Mouse (Mus musculus) small intestine, adult 2 months (tissue): Measurements from ENCODE around the gene Ackr4.
A peak's percentile ranks its signal among the peaks of the same experiment; 100 is the strongest.

ENCODE experiments used
- CTCF ChIP-seq: fragments of 200-500 bp; IDR thresholded peaks from 2 replicates; pipeline ENCODE4 v1.5.1; 2012; ENCODE audit warnings: low read depth, mild to moderate bottlenecking, control low read depth, inconsistent platforms, low read length, moderate library complexity, mixed read lengths; ENCODE audit not compliant: insufficient replicate concordance, insufficient read length; ENCODE audit errors: extremely low read depth
- POLR2A ChIP-seq: fragments of 200-500 bp; IDR thresholded peaks from 2 replicates; pipeline ENCODE4 v1.6.1; 2012; ENCODE audit warnings: low read depth, mild to moderate bottlenecking, control low read depth, inconsistent platforms, low read length, moderate library complexity

- no peak for TF ChIP-seq POLR2A
- TF ChIP-seq CTCF = peak; percentile 58; the same call in 1 of the 2 replicates
Measured at GRCm38 (mm10) chr9:104144314-104144996, 17.7 kb upstream of the Ackr4 start.
